Mouse (Mus musculus) megakaryocyte, embryonic 14.5 days (primary cell): ENCODE results near the gene Scn1b.

Experiments used
- FLI1 ChIP-seq: IDR thresholded peaks from 2 replicates; pipeline ENCODE4 v1.6.1; 2012; ENCODE audit warnings: low read length, inconsistent platforms, mixed read lengths
- GATA1 ChIP-seq: IDR thresholded peaks from 3 replicates; pipeline ENCODE4 v1.6.1; 2012; ENCODE audit warnings: mixed read lengths, low read length, inconsistent platforms, borderline replicate concordance

DNA sequence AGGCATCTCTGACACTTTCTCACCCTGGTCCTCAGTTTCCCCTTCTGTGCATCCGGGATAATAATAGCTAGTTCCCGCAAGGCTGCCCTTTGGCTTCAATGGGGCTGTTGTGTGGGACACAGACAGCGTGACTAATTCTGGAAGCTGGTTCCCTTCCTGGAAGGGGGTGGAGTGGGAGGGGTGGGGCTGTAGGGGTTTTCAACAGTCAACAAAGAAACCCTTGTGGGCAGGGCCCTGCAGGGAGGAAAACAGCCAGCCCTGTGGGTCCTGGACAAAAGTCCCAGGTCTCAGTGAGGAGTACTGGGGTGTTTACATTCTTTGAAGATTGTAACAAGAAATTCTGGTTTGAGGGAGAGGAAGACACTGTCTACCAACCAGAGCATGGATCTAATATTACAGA is 41.6 kb downstream of the Scn1b start:
- TF ChIP-seq GATA1 (no peak), FLI1 (no peak)
